Mouse (Mus musculus): ENCODE measurements at regions not wholly inside any gene's neighbourhood (a gene's known extent, or its start where the extent isn't known, plus 50 kb on each side); places are given as distances from the start of the nearest gene placed in this dataset.

- no peaks in the 10 kb centered on the region for H3K27me3 ChIP-seq
- no peak overlapping the region for H3K4me3 ChIP-seq (replicated peaks)
- no peak overlapping the region for H3K4me2 ChIP-seq (replicated peaks)
- H3K27ac ChIP-seq, result no peak overlapping the region
- no peaks in the 10 kb centered on the region for H3K36me3 ChIP-seq
- 92% methylated on average over 3 of the region's 3 CpGs for WGBS
- H3K4me1 ChIP-seq (replicated peaks), result no peaks in the 10 kb centered on the region
- H3K9ac ChIP-seq (replicated peaks), result no peak overlapping the region
- H3K9me3 ChIP-seq, result peaks cover 4% of the 10 kb centered on the region; the same call in 1 of the 2 replicates
- no peak for ATAC-seq
Observed at GRCm38 (mm10) chr14:76644716-76645115, 88.0 kb upstream of the Serp2 start.

- Histone ChIP-seq H3K9ac (replicated peaks) (no peak overlapping the region), H3K36me3 (no peaks in the 10 kb centered on the region), H3K4me2 (replicated peaks) (no peak overlapping the region), H3K27ac (no peak overlapping the region), H3K9me3 (no peaks in the 10 kb centered on the region), H3K4me3 (replicated peaks) (no peak overlapping the region), H3K4me1 (replicated peaks) (no peaks in the 10 kb centered on the region), H3K27me3 (no peaks in the 10 kb centered on the region)
- WGBS, result 90% methylated on average over 4 of the region's 4 CpGs
- no peak for ATAC-seq
Observed at GRCm38 (mm10) chr14:76641752-76642529, 85.3 kb upstream of the Serp2 start.

GRCm38 (mm10) chr14:76633170-76633569 is 76.5 kb upstream of the Serp2 start:
- H3K4me1 ChIP-seq (replicated peaks), result no peaks in the 10 kb centered on the region
- no peak for ATAC-seq
- H3K9ac ChIP-seq (replicated peaks), result no peak overlapping the region
- no peaks in the 10 kb centered on the region for H3K27me3 ChIP-seq
- no peaks in the 10 kb centered on the region for H3K9me3 ChIP-seq
- no peak overlapping the region for H3K4me3 ChIP-seq (replicated peaks)
- no peak overlapping the region for H3K27ac ChIP-seq
- WGBS, result 67% methylated on average over 6 of the region's 6 CpGs
- H3K36me3 ChIP-seq, result no peaks in the 10 kb centered on the region
- no peak overlapping the region for H3K4me2 ChIP-seq (replicated peaks)

GRCm38 (mm10) chr14:76632763-76633162 is 76.1 kb upstream of the Serp2 start:
- H3K27me3 ChIP-seq, result no peaks in the 10 kb centered on the region
- 73% methylated on average over 6 of the region's 6 CpGs for WGBS
- H3K27ac ChIP-seq, result no peak overlapping the region
- H3K36me3 ChIP-seq, result no peaks in the 10 kb centered on the region
- no peak overlapping the region for H3K9ac ChIP-seq (replicated peaks)
- no peak for ATAC-seq
- no peaks in the 10 kb centered on the region for H3K9me3 ChIP-seq
- H3K4me2 ChIP-seq (replicated peaks), result no peak overlapping the region
- no peak overlapping the region for H3K4me3 ChIP-seq (replicated peaks)
- no peaks in the 10 kb centered on the region for H3K4me1 ChIP-seq (replicated peaks)

- 80% methylated on average over 6 of the region's 6 CpGs for WGBS
- Histone ChIP-seq H3K27me3 (no peaks in the 10 kb centered on the region), H3K9ac (replicated peaks) (no peak overlapping the region), H3K36me3 (no peaks in the 10 kb centered on the region), H3K4me3 (replicated peaks) (no peak overlapping the region), H3K4me2 (replicated peaks) (no peak overlapping the region), H3K9me3 (no peaks in the 10 kb centered on the region), H3K27ac (no peak overlapping the region), H3K4me1 (replicated peaks) (no peaks in the 10 kb centered on the region)
- no peak for ATAC-seq
Observed at GRCm38 (mm10) chr14:76631740-76632139, 75.1 kb upstream of the Serp2 start.

- Histone ChIP-seq H3K4me1 (replicated peaks) (peaks cover 3% of the 10 kb centered on the region), H3K9me3 (no peaks in the 10 kb centered on the region), H3K27me3 (no peaks in the 10 kb centered on the region), H3K27ac (no peak overlapping the region), H3K4me2 (replicated peaks) (no peak overlapping the region), H3K9ac (replicated peaks) (no peak overlapping the region), H3K36me3 (no peaks in the 10 kb centered on the region), H3K4me3 (replicated peaks) (no peak overlapping the region)
- 92% methylated on average over 4 of the region's 4 CpGs for WGBS
- no peak for ATAC-seq
Observed at GRCm38 (mm10) chr14:76631181-76631580, 74.5 kb upstream of the Serp2 start.

GRCm38 (mm10) chr14:76629913-76630478 is 73.3 kb upstream of the Serp2 start:
- ATAC-seq, result no peak
- no peak overlapping the region for H3K4me2 ChIP-seq (replicated peaks)

GRCm38 (mm10) chr14:76628182-76628892 is 71.6 kb upstream of the Serp2 start:
- Histone ChIP-seq H3K4me3 (replicated peaks) (no peak overlapping the region), H3K9ac (replicated peaks) (no peak overlapping the region), H3K9me3 (no peaks in the 10 kb centered on the region), H3K27me3 (no peaks in the 10 kb centered on the region; the same call in 1 of the 2 replicates), H3K4me2 (replicated peaks) (no peak overlapping the region), H3K27ac (no peak overlapping the region), H3K4me1 (replicated peaks) (peaks cover 27% of the 10 kb centered on the region), H3K36me3 (no peaks in the 10 kb centered on the region)
- 80% methylated on average over 10 of the region's 10 CpGs for WGBS
- no peak for ATAC-seq

More at GRCm38 (mm10) chr14:76629913-76630478, 73.3 kb upstream of the Serp2 start:
- H3K36me3 ChIP-seq, result no peaks in the 10 kb centered on the region
- no peaks in the 10 kb centered on the region for H3K9me3 ChIP-seq
- H3K27ac ChIP-seq, result no peak overlapping the region
- peaks cover 15% of the 10 kb centered on the region for H3K4me1 ChIP-seq (replicated peaks)
- no peaks in the 10 kb centered on the region for H3K27me3 ChIP-seq
- no peak overlapping the region for H3K4me3 ChIP-seq (replicated peaks)
- no peak overlapping the region for H3K9ac ChIP-seq (replicated peaks)
- WGBS, result 89% methylated on average over 11 of the region's 11 CpGs

GRCm38 (mm10) chr14:76625589-76626368 is 69.1 kb upstream of the Serp2 start:
- no peak overlapping the region for H3K4me2 ChIP-seq (replicated peaks)
- H3K9me3 ChIP-seq, result no peaks in the 10 kb centered on the region
- H3K4me1 ChIP-seq (replicated peaks), result peaks cover 43% of the 10 kb centered on the region
- WGBS, result 52% methylated on average over 10 of the region's 10 CpGs
- no peak overlapping the region for H3K9ac ChIP-seq (replicated peaks)
- H3K36me3 ChIP-seq, result no peaks in the 10 kb centered on the region
- no peak overlapping the region for H3K4me3 ChIP-seq (replicated peaks)
- H3K27ac ChIP-seq, result peak overlapping the region; percentile 35
- ATAC-seq, result peak; percentile 45
- H3K27me3 ChIP-seq, result no peaks in the 10 kb centered on the region; the same call in 1 of the 2 replicates

- Histone ChIP-seq H3K4me1 (replicated peaks) (peaks cover 43% of the 10 kb centered on the region), H3K27ac (peak overlapping the region; percentile 35; the same call in 1 of the 2 replicates), H3K9ac (replicated peaks) (no peak overlapping the region), H3K4me2 (replicated peaks) (no peak overlapping the region), H3K9me3 (no peaks in the 10 kb centered on the region), H3K27me3 (no peaks in the 10 kb centered on the region; the same call in 1 of the 2 replicates), H3K36me3 (no peaks in the 10 kb centered on the region), H3K4me3 (replicated peaks) (no peak overlapping the region)
- ATAC-seq, result no peak
- WGBS, result 71% methylated on average over 7 of the region's 7 CpGs
Observed at GRCm38 (mm10) chr14:76624626-76625378, 68.1 kb upstream of the Serp2 start.

- Histone ChIP-seq H3K9me3 (no peaks in the 10 kb centered on the region), H3K9ac (replicated peaks) (no peak overlapping the region), H3K4me3 (replicated peaks) (no peak overlapping the region), H3K4me1 (replicated peaks) (peaks cover 48% of the 10 kb centered on the region), H3K27me3 (no peaks in the 10 kb centered on the region; the same call in 1 of the 2 replicates), H3K27ac (peak overlapping the region; percentile 69), H3K4me2 (replicated peaks) (peak overlapping the region; percentile 31; the same call in 1 of the 2 replicates), H3K36me3 (no peaks in the 10 kb centered on the region)
- WGBS, result 27% methylated on average over 10 of the region's 10 CpGs
- peak; percentile 22; the same call in 1 of the 2 replicates for ATAC-seq
Observed at GRCm38 (mm10) chr14:76623371-76623988, 66.8 kb upstream of the Serp2 start.

Data from midbrain, embryonic 13.5 days (tissue).